Mouse (Mus musculus): Measurements from ENCODE around the gene Ppp1r1b.

The Ppp1r1b gene

GRCm38 (mm10) chr11:98397946-98398345, 49.7 kb downstream of the Ppp1r1b start:
- DNase-seq = no peak

GRCm38 (mm10) chr11:98400161-98400726, 52.0 kb downstream of the Ppp1r1b start, which contains the start of gene Pgap3:
TSS of gene Pgap3 (minus strand) at chr11:98400490.
- DNase-seq = peak; percentile 82

DNA sequence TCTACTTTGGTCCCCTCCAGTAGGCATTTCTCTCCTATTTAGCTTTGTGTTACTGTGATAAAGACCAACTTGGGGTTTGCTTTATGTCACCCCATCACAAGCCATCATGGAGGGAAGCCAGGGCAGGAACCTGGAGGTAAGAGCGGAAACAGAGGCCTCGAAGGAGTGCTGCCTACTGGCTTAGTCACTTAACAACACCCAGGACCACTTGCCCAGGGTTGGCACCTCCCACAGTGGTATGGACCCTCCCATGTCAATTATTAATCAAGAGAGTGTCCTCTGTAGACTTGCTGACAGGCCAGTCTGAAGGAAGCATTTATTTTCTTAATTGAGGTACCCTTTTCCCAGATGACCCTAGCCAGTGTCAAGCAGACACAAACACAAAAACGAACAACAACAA, 52.6 kb downstream of the Ppp1r1b start:
- DNase-seq = no peak

GRCm38 (mm10) chr11:98406621-98407020, 58.4 kb downstream of the Ppp1r1b start:
- no peak for DNase-seq
